Mouse (Mus musculus) heart, adult 2 months (tissue): ENCODE data around the gene Cd27.

Experiments
- CTCF ChIP-seq: fragments of 200-600 bp; IDR thresholded peaks from 2 replicates; pipeline ENCODE4 v1.8.1; 2022; ENCODE audit warnings: antibody characterized with exemption, mild to moderate bottlenecking, moderate library complexity
- EP300 ChIP-seq: fragments of 200-500 bp; IDR thresholded peaks from 2 replicates; pipeline ENCODE4 v1.6.1; 2011; ENCODE audit warnings: low read depth, low read length, control low read depth; ENCODE audit not compliant: insufficient read depth
- POLR2A ChIP-seq: fragments of 200-500 bp; IDR thresholded peaks from 2 replicates; pipeline ENCODE4 v1.6.1; 2011; ENCODE audit warnings: mild to moderate bottlenecking, low read depth, low read length, control low read depth; ENCODE audit not compliant: insufficient read depth

- TF ChIP-seq POLR2A (peak; percentile 64), CTCF (peak; percentile 92), EP300 (peak; percentile 100)
Measured at GRCm38 (mm10) chr6:125271455-125272227, 34.8 kb upstream of the Cd27 start.
